Mouse (Mus musculus): ENCODE results near the gene Tuft1.

The Tuft1 gene

DNA sequence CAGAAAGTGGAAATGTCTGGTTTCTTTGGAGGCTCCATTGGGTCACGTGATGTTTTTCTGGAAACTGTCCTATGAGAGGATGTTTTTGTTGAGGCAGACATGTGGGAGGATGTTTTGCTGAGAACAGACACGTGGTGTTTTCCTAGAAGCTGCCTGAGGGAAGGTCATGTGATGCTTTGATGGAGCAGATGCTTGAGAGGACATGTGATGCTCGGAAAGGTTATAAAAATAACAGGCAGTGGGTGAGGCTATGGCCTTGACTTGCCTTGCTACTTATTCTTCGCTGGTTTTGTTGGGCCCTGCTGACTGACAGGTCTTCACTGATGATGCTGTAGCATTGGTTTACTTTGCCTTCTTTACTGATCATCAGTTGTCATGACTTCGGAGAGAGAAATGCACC lies 67.6 kb downstream of the Tuft1 start:
- no peak for DNase-seq (ENCODE audit: low spot score)

DNA sequence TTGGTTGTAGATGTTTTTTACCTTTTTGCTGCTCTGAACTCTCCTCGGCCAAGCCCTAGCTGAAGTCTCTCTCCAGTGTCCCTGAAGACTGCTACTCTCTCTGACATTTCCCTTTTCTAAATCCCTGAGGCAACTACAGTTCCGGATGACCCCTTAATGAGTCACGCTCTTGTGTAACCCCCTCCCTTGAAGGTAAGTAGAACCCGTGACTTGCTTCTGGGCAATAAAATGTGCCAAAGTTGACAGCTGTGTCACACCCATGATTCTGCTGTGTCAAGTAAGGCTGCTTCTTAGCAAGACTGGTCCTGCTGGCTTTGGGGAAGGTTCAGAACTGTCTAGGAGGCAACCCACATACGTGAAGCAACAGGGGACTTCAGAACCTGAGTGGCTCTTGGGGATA lies 70.7 kb downstream of the Tuft1 start:
- DNase-seq (ENCODE audit: low spot score) = no peak

DNA sequence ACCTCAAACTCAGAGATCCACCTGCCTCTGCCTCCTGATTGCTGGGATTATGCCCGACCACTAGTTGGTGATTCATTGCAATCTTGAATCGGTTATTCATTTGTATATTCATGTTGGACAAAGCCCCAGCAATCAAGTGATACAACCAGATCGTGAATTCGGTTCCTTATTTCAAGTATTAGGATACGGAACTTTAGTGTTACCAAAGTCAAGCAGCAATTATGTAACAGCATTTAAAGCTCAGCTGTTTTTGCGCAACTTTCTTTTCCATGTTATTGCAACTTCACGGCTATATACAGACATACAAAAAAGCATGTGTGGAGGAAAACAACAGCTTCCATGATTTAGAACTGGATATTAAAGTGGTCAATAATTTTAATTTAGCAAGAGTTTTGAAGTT lies 75.7 kb downstream of the Tuft1 start:
- DNase-seq (ENCODE audit: low spot score) = no peak

DNA sequence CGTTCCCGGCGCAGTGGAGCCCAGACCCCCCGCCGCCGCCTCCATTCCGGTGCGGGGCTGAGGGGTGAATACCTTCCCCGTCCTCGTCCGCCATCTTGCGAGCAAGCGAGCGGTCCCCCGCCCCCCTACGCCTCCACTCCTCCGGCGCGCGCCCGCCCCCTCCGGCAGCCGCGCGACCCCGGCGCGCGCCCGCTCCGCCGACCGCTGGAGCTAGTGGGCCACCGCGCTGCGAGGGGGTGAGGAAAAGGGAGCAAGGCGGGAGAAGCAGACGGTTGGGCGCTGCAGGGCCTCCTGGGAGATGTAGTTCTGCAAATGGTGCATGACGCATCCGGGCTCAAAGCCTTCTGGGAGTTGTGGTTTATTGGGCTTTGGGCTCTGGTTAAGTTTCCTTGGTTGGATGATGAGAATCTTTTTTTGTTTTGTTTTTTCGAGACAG lies 76.2 kb downstream of the Tuft1 start, which contains the start of gene Snx27:
Gene Snx27, minus strand, starts transcription at position 261 of the 436 bp plus-strand sequence.
- peak; percentile 54 for DNase-seq (ENCODE audit: low spot score)

DNA sequence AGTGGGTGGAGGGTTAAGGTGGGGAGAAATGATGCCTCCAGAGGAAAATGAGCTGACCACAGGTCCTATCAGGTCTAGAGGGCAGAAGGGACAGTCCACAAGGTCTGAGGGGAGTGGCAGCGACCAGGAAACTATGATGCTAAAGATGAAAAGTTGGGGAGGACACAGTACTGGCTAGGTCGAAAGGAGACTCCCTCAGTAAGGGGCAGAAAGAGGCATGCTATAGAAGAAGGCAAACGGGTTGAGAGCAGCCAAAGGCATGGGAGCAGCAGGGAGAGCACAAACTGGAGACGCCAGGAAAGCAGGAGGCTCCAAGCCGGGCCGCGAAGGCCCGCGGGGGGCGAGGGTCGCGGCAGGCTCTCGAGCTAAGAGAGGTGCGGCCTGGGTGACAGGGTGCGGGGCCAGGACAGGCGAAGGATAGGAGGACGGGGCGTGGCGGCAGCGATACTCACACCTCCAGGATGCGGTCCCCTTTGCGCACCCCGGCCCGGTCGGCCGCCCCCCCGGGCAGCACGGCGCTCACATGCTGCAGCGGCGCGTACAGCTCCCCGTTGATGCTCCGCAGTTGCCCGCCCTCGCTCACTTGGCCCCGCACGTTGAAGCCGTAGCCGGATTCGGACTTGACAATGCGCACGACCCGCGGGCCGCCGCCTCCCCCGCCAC lies 76.7 kb downstream of the Tuft1 start:
- DNase-seq (ENCODE audit: low spot score) = no peak

DNA sequence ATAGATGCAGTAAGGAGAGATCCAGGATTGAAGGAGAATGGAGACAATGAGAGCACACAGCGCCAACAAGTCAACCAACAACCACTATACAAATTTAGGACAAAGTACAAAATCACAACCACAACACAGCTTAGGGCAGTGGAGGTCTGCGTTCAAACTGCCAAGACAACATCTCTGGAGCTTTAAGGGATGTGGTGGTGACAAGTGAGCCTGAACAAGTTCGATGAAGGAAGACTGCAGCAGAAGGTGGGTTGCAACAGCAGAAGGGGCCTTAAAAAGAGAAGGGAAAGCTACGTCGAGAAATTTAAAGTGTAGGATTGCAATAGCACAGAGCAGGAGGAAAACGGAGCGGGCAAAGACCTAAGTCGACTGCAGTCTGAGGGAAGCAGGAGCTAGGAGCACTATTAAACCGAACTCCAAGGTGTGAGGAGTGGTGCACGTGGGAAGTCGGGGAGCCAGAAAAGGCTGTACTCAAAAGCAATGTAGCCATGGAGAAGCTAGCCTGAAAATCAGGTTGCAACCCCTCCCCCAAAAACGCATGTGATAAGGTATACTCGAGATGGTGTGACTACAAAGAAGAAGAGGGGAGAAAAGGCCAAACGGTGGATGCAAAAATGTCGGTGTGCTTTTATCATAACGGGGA lies 77.4 kb downstream of the Tuft1 start:
- no peak for DNase-seq (ENCODE audit: low spot score)

DNA sequence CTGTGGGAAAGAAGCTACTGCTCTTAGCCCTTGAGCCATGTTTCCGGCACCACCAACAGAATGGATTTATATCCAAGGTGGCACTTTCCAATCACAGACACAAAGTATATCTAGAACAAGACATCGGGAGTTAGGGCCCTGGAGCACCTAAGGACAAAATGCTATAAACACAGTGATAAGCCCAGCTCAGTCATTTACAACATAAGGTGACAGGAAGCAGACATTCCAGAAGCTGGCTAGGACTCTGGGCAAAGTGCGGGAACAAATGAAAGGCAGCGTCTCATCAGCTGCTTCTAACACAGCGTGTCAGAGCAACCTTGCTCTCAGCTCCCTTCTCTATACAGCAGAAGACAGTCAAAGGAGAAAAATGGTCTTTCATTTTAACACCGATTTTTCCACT lies 84.2 kb downstream of the Tuft1 start:
- DNase-seq (ENCODE audit: low spot score) = no peak

DNA sequence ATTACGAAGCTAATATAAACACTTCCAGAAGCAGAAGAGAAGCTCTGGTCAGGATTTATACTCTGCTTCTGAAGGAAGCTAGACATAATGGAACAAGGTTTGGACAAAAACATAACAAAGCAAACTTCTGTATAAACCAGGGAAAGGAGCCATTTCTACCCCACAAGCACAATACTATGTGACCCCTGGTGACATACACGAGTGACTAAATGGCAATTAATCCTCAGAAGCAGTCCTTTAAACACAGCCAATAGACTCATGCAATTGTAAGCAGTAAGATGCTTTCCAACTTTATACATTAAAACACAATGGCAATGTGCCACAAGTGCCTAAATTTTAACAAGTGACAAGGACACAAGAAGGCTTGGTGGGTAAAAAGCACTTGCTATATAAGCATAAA lies 91.4 kb downstream of the Tuft1 start:
- DNase-seq (ENCODE audit: low spot score) = no peak

DNA sequence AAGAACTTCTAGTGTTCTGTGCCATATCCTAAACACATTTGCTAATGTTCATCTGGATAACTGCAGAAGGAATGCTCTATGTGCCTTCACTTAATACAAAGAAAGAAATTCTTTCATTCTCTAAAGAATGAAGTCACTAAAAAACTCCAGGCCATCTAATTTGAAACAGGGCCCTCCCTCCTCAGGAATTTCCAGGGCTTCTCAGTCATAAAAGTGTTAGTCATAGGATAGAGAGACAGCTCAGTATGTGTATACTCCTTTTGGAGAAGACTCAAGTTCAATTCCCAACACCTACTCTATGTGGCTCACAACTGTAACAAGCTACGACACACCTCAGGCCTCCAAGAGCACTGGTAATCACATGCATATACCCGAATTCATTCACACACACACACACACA lies 93.1 kb downstream of the Tuft1 start:
- DNase-seq (ENCODE audit: low spot score) = no peak

DNA sequence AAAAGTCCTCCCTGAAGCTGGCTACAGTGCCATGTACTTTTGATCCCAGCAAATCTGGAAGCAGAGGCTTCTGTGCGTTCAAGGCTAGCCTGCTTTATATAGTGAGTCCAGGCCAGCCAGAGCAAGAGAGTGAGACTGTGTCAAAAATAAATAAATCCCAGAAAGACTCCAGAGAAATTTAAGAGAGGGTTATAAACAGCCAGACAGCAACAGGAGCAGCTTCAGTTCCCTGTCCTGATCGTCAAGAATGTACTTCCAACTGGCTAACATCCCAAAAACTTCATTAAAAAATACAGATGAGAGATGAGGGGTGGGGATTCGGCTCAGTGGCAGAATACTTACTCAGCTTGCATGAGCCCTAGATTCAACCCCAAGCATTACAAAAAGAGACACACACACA lies 93.5 kb downstream of the Tuft1 start:
- no peak for DNase-seq (ENCODE audit: low spot score)

DNA sequence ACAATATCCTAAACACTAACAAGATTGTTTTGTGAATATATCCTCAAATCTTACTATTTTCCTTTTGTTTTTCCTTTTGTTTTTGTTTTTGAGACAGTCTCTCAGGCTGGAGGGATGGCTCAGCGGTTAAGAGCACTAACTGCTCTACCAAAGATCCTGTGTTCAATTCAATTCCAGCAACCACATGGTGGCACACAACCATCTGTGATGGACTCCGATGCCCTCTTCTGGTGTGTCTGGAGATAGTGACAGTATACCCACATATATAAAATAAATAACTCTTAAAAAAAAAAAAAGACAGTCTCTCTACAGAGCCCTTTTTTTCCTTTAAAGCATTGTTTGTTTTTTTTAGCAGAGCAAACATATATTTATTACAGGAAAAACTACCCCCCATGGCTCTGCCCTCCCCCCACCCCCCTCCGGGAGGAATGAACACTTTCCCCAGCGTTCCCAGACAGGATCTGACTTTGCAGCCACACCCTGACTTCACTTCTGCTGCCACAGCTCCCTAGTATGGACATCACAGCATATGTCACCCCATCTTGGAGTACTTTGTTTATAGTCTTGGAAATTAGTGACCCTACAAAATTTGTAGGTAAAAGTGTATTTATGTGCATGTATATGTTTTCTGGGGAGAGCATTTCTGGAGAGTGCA lies 94.2 kb downstream of the Tuft1 start:
- no peak for DNase-seq (ENCODE audit: low spot score)

DNA sequence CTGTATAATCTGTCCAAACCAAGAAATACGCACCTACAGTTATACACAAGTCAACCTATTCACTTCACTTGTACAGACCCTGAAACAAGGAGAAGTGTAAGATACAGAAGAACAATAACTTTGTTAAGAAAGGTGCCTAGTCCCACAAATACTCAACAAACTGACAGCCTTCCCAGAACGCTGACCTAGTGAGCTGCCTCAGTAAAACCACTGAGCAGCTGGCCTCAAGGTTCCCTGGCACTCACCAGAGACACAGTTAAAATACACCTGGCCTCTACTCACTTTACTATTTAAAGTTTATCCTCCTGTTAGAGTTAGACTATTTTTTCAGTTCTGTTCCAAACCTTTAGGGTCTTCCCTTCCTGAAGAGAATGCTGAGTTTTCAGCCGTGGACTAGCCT lies 95.5 kb downstream of the Tuft1 start:
- DNase-seq (ENCODE audit: low spot score) = no peak
